Mouse (Mus musculus) limb, embryonic 11.5 days (tissue): Measurements from ENCODE around the gene Anp32a. TPM values are rescaled to one million over a fixed set of nuclear protein-coding genes. Genes with fewer than 3 reads are reported as not detected.

Experiments
- ATAC-seq: fragments of 200-750 bp; cut with Nextera tagmentation; 2 replicates; pipeline ENCODE4 v1.8.0; 2017; ENCODE audit warnings: low read depth; ENCODE audit not compliant: insufficient number of reproducible peaks, low FRiP score, low TSS enrichment
- DNase-seq: peaks from one replicate; pipeline ENCODE4 v3.0.0-alpha.2; 2015; ENCODE audit warnings: low spot score
- H3K27ac ChIP-seq: fragments of 300-500 bp; sonication (generic); replicated peaks from 2 replicates; pipeline ENCODE4 v1.5.1; 2014; ENCODE audit warnings: low read depth, mild to moderate bottlenecking, low read length
- H3K27me3 ChIP-seq: fragments of 300-500 bp; sonication (generic); 2 replicates; pipeline ENCODE4 v1.6.1; 2014; ENCODE audit warnings: mild to moderate bottlenecking, low read length, mixed read lengths; ENCODE audit not compliant: control insufficient read depth, insufficient read depth
- H3K36me3 ChIP-seq: fragments of 300-500 bp; sonication (generic); 2 replicates; pipeline ENCODE4 v1.6.1; 2014; ENCODE audit warnings: mild to moderate bottlenecking, low read length, moderate library complexity, mixed read lengths; ENCODE audit not compliant: control insufficient read depth, insufficient read depth
- H3K4me1 ChIP-seq: fragments of 300-500 bp; sonication (generic); 2 replicates; pipeline ENCODE4 v1.6.1; 2014; ENCODE audit warnings: low read length, mixed read lengths; ENCODE audit not compliant: control insufficient read depth, insufficient read depth
- H3K4me2 ChIP-seq: fragments of 300-500 bp; sonication (generic); 2 replicates; pipeline ENCODE4 v1.6.1; 2014; ENCODE audit warnings: low read depth, mild to moderate bottlenecking, moderate library complexity; ENCODE audit not compliant: severe bottlenecking
- H3K4me3 ChIP-seq: fragments of 300-500 bp; sonication (generic); 2 replicates; pipeline ENCODE4 v1.5.1; 2014; ENCODE audit warnings: low read depth, low read length
- H3K9ac ChIP-seq: fragments of 300-500 bp; sonication (generic); 2 replicates; pipeline ENCODE4 v1.6.1; 2014; ENCODE audit warnings: mild to moderate bottlenecking, low read length
- H3K9me3 ChIP-seq: fragments of 300-500 bp; sonication (generic); 2 replicates; pipeline ENCODE4 v1.6.1; 2016; ENCODE audit warnings: low read length; ENCODE audit not compliant: control insufficient read depth
- WGBS: fragments of 180-500 bp; shearing (Covaris S2); extraction: QIAGEN DNeasy Blood & Tissue Kit; methylation state at CpG from one replicate; pipeline ENCODE4 v1.1.7; 2014; 5-methylcytosine and 5-hydroxymethylcytosine counted together
- polyA plus RNA-seq: library from polyadenylated mRNA; unstranded; fragments of >200 nt; fragmentation: Nextera tagmentation; extraction: Ambion mirVana; gene quantifications from 2 replicates; pipeline ENCODE4 v1.2.1, GENCODE M21; 2014

Gene Anp32a
- polyA plus RNA-seq, 1 experiment from 2014 or later = 223 TPM

- no peaks in the 10 kb centered on the region for H3K27me3 ChIP-seq
- H3K36me3 ChIP-seq = no peaks in the 10 kb centered on the region; the same call in 1 of the 2 replicates
- H3K9me3 ChIP-seq = no peaks in the 10 kb centered on the region
- ATAC-seq = peak; percentile 61; the same call in 1 of the 2 replicates
- DNase-seq = peak; percentile 81
- 0 out of 2 replicates have a peak overlapping the region, but pooled peaks have one; percentile 27 for H3K9ac ChIP-seq
- peak overlapping the region; percentile 51 for H3K4me2 ChIP-seq
- 1% methylated on average over 24 of the region's 24 CpGs for WGBS
- H3K4me3 ChIP-seq = peak overlapping the region; percentile 9; the same call in 1 of the 2 replicates
- H3K27ac ChIP-seq = peak overlapping the region; percentile 56; the same call in 1 of the 2 replicates
- peaks cover 47% of the 10 kb centered on the region for H3K4me1 ChIP-seq
Measured at GRCm38 (mm10) chr9:62363619-62364018, 22.5 kb downstream of the Anp32a start.

- WGBS = 27% methylated on average over 6 of the region's 6 CpGs
- no peak overlapping the region for H3K27ac ChIP-seq
- ATAC-seq (no peak), DNase-seq (no peak)
- peak overlapping the region; percentile 51; the same call in 1 of the 2 replicates for H3K4me2 ChIP-seq
- H3K9ac ChIP-seq = 0 out of 2 replicates have a peak overlapping the region, but pooled peaks have one; percentile 27
- no peaks in the 10 kb centered on the region for H3K9me3 ChIP-seq
- no peaks in the 10 kb centered on the region for H3K36me3 ChIP-seq
- no peaks in the 10 kb centered on the region for H3K27me3 ChIP-seq
- peaks cover 47% of the 10 kb centered on the region for H3K4me1 ChIP-seq
- H3K4me3 ChIP-seq = no peak overlapping the region
Measured at GRCm38 (mm10) chr9:62364216-62364615, 23.1 kb downstream of the Anp32a start.

- Histone ChIP-seq H3K4me2 (no peak overlapping the region), H3K36me3 (no peaks in the 10 kb centered on the region), H3K27ac (no peak overlapping the region; the same call in 1 of the 2 replicates), H3K9me3 (no peaks in the 10 kb centered on the region), H3K9ac (no peak overlapping the region), H3K27me3 (no peaks in the 10 kb centered on the region), H3K4me3 (no peak overlapping the region), H3K4me1 (peaks cover 47% of the 10 kb centered on the region)
- DNase-seq (no peak), ATAC-seq (no peak)
- WGBS = 47% methylated on average over 7 of the region's 7 CpGs
Measured at GRCm38 (mm10) chr9:62364831-62365230, 23.7 kb downstream of the Anp32a start.

GRCm38 (mm10) chr9:62365326-62366080 lies 24.4 kb downstream of the Anp32a start:
- no peak overlapping the region for H3K4me3 ChIP-seq
- no peaks in the 10 kb centered on the region; the same call in 1 of the 2 replicates for H3K36me3 ChIP-seq
- DNase-seq = no peak
- no peak overlapping the region for H3K27ac ChIP-seq
- H3K9ac ChIP-seq = no peak overlapping the region
- no peak for ATAC-seq
- no peak overlapping the region for H3K4me2 ChIP-seq
- peaks cover 47% of the 10 kb centered on the region for H3K4me1 ChIP-seq
- WGBS = 82% methylated on average over 8 of the region's 8 CpGs
- H3K27me3 ChIP-seq = no peaks in the 10 kb centered on the region
- H3K9me3 ChIP-seq = no peaks in the 10 kb centered on the region

DNA sequence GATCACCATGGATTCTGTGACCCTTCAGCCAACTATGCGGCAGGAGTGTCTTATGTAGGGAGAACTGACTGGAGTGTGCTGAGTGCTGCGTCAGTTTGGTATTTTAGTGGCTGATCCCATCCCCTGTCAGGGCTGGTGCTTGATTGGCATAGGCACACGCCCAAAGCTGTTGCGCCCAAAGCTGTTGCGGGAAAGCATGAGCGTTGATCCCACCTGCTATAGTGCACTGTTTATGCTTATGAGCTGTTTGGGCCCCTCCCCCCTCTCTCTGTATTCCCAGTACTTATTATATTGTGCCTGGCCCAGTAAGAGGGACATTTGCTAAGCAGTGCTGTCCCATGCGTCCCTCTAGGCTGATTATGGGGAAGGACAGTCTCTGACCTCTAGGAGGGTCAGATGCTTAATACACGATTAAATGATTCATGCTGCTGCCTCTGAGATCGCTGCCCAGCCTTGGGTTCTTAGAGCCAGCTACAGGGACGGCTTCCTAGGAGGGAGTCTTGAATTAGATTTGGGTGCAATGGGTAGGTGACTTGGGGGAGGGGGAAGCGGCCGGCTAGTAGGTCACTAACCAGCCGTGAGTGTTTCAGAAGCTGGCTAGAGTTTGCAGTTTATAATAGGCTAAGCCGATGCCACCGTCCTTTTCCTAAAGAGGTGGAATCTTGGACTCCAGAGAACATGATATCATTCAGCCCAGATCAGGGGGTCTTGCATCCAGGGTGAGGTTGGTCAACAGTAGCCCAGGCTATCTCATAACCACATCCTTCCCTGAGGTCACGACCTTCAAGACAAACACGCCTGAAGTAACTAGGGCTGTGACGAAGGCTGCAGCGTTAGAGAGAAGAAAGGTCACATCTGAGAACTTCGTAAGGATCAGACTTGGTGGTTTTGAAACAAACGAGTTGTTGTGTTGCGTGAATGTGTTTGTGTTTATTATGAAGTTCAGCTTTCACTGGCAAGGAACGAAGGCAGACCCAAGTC lies 25.7 kb downstream of the Anp32a start:
- no peak for ATAC-seq
- no peak for DNase-seq
- Histone ChIP-seq H3K27ac (no peak overlapping the region), H3K9ac (no peak overlapping the region), H3K27me3 (no peaks in the 10 kb centered on the region), H3K4me1 (peaks cover 45% of the 10 kb centered on the region), H3K36me3 (no peaks in the 10 kb centered on the region; the same call in 1 of the 2 replicates), H3K9me3 (no peaks in the 10 kb centered on the region), H3K4me2 (no peak overlapping the region), H3K4me3 (no peak overlapping the region)
- WGBS = 76% methylated on average over 23 of the region's 23 CpGs

GRCm38 (mm10) chr9:62367510-62368071 lies 26.5 kb downstream of the Anp32a start:
- WGBS = 65% methylated on average over 10 of the region's 10 CpGs
- peaks cover 45% of the 10 kb centered on the region for H3K4me1 ChIP-seq
- no peak for DNase-seq
- no peak overlapping the region for H3K4me3 ChIP-seq
- no peak overlapping the region for H3K9ac ChIP-seq
- H3K36me3 ChIP-seq = no peaks in the 10 kb centered on the region; the same call in 1 of the 2 replicates
- H3K27ac ChIP-seq = no peak overlapping the region
- no peak overlapping the region for H3K4me2 ChIP-seq
- no peak for ATAC-seq
- no peaks in the 10 kb centered on the region for H3K9me3 ChIP-seq
- no peaks in the 10 kb centered on the region for H3K27me3 ChIP-seq

- 89% methylated on average over 6 of the region's 6 CpGs for WGBS
- DNase-seq (no peak), ATAC-seq (no peak)
- Histone ChIP-seq H3K4me3 (no peak overlapping the region), H3K4me2 (no peak overlapping the region), H3K9ac (no peak overlapping the region), H3K27me3 (no peaks in the 10 kb centered on the region), H3K27ac (0 out of 2 replicates have a peak overlapping the region, but pooled peaks have one; percentile 33), H3K9me3 (no peaks in the 10 kb centered on the region), H3K36me3 (no peaks in the 10 kb centered on the region; the same call in 1 of the 2 replicates), H3K4me1 (peaks cover 37% of the 10 kb centered on the region)
Measured at GRCm38 (mm10) chr9:62368256-62368905, 27.3 kb downstream of the Anp32a start.
